Mouse (Mus musculus) ES-E14 (cell line): Measurements from ENCODE around the gene Fndc10. TPM values are rescaled to one million over a fixed set of nuclear protein-coding genes. Genes with fewer than 3 reads are reported as not detected.

Experiments
- DNase-seq: peaks from one replicate; pipeline ENCODE4 v3.0.0-alpha.2; 2013; ENCODE audit warnings: low read depth, low spot score
- H3K27ac ChIP-seq: 2 replicates; pipeline ENCODE4 v1.5.1; 2012; ENCODE audit warnings: low read depth, mild to moderate bottlenecking, low read length, moderate library complexity, mixed read lengths; ENCODE audit not compliant: poor library complexity, insufficient read depth, severe bottlenecking
- H3K36me3 ChIP-seq: 2 replicates; pipeline ENCODE4 v1.6.1; 2012; ENCODE audit warnings: mild to moderate bottlenecking, low read length, moderate library complexity, mixed read lengths; ENCODE audit not compliant: control insufficient read depth, poor library complexity, insufficient read depth, severe bottlenecking
- H3K4me1 ChIP-seq, 2 experiments: fragments of 150-350 bp in 1 of 2; sonication (generic) in 1 of 2; 2 replicates each; pipeline ENCODE4 v1.6.1; 2012; ENCODE audit warnings: low read length in 2 of 2, mild to moderate bottlenecking in 1 of 2, mixed read lengths in 1 of 2; ENCODE audit not compliant: control insufficient read depth in 2 of 2, insufficient read depth in 2 of 2, poor library complexity in 1 of 2
- H3K4me3 ChIP-seq, 2 experiments: fragments of 150-350 bp in 1 of 2; sonication (generic) in 1 of 2; 2 replicates each; pipeline ENCODE4 v1.5.1; 2012; ENCODE audit warnings: low read length in 2 of 2, low read depth in 1 of 2, mild to moderate bottlenecking in 1 of 2, mixed read lengths in 1 of 2; ENCODE audit not compliant: insufficient read depth in 1 of 2, poor library complexity in 1 of 2, severe bottlenecking in 1 of 2
- H3K9ac ChIP-seq: 2 replicates; pipeline ENCODE4 v1.6.1; 2012; ENCODE audit warnings: low read depth, mild to moderate bottlenecking, low read length, mixed read lengths; ENCODE audit not compliant: poor library complexity, insufficient read depth, severe bottlenecking
- H3K9me3 ChIP-seq: fragments of 150-350 bp; sonication (generic); 2 replicates; pipeline ENCODE4 v1.6.1; 2012; ENCODE audit warnings: low read depth, mild to moderate bottlenecking, low read length; ENCODE audit not compliant: control insufficient read depth, insufficient read depth
- CHD2 ChIP-seq: IDR thresholded peaks from 2 replicates; pipeline ENCODE4 v1.6.1; 2014; ENCODE audit warnings: mild to moderate bottlenecking, low read depth, low read length, inconsistent platforms
- HCFC1 ChIP-seq: IDR thresholded peaks from 2 replicates; pipeline ENCODE4 v1.6.1; 2012; ENCODE audit warnings: low read length, inconsistent platforms, borderline replicate concordance; ENCODE audit not compliant: insufficient read depth
- MAFK ChIP-seq: IDR thresholded peaks from 2 replicates; pipeline ENCODE4 v1.6.1; 2014; ENCODE audit warnings: mild to moderate bottlenecking, low read depth, low read length, inconsistent platforms; ENCODE audit not compliant: insufficient read depth
- ZC3H11A ChIP-seq: IDR thresholded peaks from 2 replicates; pipeline ENCODE4 v1.6.1; 2012; ENCODE audit warnings: low read depth, mild to moderate bottlenecking, inconsistent platforms, low read length, borderline replicate concordance
- ZNF384 ChIP-seq: IDR thresholded peaks from 2 replicates; pipeline ENCODE4 v1.6.1; 2012; ENCODE audit warnings: low read depth, low read length, inconsistent platforms
- in situ Hi-C, 2 experiments: fragments of 600-800 bp; cut with MboI; formaldehyde crosslinking; loops; one replicate each; pipeline ENCODE4 v1.15.1; 2025; ENCODE audit warnings: low sequenced_read_pairs in 2 of 2, inconsistent platforms in 1 of 2; ENCODE audit not compliant: unreplicated experiment in 2 of 2
- total RNA-seq: library from RNA; depleted of rRNA; stranded (reverse); fragments of 300-350 nt; gene quantifications from 2 replicates; pipeline ENCODE4 v1.2.3, GENCODE M21; 2012

Fndc10 gene
- total RNA-seq, 1 experiment = 10.0 TPM

DNA sequence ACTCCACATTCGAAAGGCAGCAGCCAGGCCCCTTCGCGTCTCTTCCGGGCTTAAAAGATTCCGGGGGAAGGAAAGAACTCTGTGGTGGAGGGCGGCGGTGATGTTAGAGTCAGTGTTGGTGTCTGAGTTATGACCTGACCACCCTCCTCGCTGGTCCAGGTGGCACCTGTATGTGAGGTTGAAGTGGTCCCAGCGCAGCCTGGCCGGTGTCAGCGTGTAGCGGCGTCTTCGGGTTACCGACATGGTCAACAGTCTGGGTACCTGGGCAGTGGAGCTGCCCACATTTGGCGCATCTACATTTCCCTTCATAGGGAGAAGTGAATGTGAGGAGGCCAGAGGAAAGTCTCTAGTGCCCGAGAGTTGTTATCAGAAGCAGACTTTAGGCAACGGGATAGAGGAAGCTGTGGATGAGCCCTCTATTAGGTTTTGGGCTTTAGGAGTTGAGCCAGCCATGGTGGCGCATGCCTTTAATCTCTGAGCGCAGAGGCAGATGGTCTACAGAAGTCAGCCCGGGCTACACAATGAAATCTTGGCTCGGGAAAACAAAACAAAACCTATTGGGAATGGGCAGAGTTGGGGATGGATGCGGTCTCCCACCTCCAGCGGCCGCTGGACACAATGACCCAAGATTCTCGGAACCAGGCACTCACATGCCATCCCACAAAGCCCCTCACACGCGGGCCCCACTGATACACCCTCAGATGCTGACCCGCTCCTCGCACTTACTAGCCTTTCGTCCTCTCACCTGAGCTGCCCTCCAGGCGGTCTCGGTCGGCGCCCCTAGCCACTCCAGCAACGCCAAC lies 41.7 kb upstream of the Fndc10 start:
- H3K4me3 ChIP-seq = peak overlapping the region; percentile 69 to 72
- H3K4me1 ChIP-seq = peaks cover 3 to 27% of the 10 kb centered on the region in 2 experiments; a peak in 3 of 4 replicates
- H3K36me3 ChIP-seq = peaks cover 45% of the 10 kb centered on the region
- peak overlapping the region; percentile 75 for H3K9ac ChIP-seq
- no peak overlapping the region for H3K27ac ChIP-seq
- in situ Hi-C loops = no loop called here
- TF ChIP-seq ZNF384 = no peak
- TF ChIP-seq MAFK = no peak
- TF ChIP-seq HCFC1 = no peak
- no peak for TF ChIP-seq ZC3H11A
- TF ChIP-seq CHD2 = no peak
- no peaks in the 10 kb centered on the region for H3K9me3 ChIP-seq
- no peak for DNase-seq

DNA sequence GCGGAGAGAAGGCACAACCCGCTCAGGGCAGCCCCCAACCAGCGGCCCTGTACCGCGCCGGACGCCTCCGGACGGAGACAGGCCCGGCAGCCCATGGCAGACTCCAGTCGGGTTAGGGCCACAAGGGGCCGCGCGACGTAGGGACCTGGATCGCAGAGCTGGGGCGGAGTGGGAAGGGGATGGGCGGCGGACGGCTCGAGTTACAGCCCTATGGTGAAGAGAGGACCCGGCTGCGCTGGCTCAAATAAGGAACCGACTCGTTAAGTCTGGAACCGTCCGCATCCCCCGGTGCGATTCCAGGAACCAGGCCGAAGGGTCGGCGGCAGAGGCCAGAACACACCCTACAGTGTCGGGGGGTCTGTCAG lies 41.1 kb upstream of the Fndc10 start, which contains the start of gene Mmp23:
Gene Mmp23 (minus strand): TSS at position 299 of the 365 bp plus-strand sequence.
- Histone ChIP-seq H3K27ac (no peak within 1 kb of the TSS), H3K4me3 (peak within 1 kb of the TSS; percentile 72), H3K36me3 (peaks cover 39% of the 10 kb centered on the region), H3K4me1 (peaks cover 3 to 27% of the 10 kb centered on the region in 2 experiments; a peak in 3 of 4 replicates), H3K9ac (peak within 1 kb of the TSS; percentile 75), H3K9me3 (no peaks in the 10 kb centered on the region)
- in situ Hi-C loops = no loop called here
- DNase-seq = no peak
- TF ChIP-seq HCFC1 (no peak), ZC3H11A (no peak), MAFK (no peak), ZNF384 (no peak), CHD2 (no peak)

DNA sequence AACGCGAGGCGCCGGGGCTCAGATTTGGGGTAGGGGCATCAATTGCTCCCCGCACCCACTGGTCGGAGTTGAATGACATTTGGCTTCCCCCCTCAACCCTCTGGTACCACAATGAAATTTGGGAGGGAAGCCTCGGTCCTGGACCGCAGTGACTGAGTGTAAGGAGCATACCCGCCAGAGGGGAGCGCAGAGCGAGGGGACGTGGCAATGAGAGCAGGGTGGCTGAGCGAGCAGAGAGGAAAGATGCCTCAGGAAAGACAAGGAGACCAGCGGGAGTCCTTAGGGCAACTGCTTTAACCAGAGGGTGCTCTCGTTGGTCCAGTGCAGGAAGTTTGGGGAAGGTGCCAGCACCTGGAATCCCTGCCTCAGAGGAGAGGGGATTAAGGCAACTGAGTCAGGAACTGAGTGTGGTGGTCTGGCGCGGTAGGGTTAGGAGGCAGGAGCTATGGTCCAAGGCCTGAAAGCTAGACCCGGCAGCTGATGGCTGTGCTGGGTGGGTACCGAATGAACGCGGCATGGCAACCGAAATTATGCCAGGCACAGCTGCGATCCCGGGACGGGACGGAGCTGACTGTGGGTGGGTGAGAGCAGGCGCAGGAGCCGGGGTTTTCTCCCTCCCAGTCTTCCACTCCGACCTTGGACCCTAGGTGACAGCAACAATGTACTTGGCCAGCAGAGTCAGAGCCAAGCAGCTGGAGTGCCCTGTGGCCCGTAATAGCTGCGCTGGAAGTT lies 40.5 kb upstream of the Fndc10 start:
- DNase-seq = no peak
- peak overlapping the region; percentile 69 to 72 for H3K4me3 ChIP-seq
- peaks cover 3 to 27% of the 10 kb centered on the region in 2 experiments; a peak in 3 of 4 replicates for H3K4me1 ChIP-seq
- peak overlapping the region; percentile 75 for H3K9ac ChIP-seq
- TF ChIP-seq MAFK (no peak), CHD2 (no peak), ZNF384 (no peak), HCFC1 (no peak), ZC3H11A (no peak)
- in situ Hi-C loops = no loop called here
- H3K9me3 ChIP-seq = no peaks in the 10 kb centered on the region
- no peak overlapping the region for H3K27ac ChIP-seq
- H3K36me3 ChIP-seq = peaks cover 38% of the 10 kb centered on the region

DNA sequence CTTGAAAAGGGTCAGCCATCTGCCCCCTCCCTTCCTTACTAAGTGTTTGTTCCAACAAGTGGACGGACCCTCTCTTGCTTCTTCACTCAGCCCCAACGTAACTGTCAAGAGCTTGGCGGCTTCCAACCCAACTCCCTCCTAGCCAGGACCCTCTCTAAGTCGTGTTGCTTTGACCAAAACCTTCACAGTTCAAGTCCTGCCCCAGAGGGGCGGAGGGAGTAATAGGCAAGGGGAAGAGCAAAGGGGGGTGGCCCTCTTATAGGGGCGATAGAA lies 40.0 kb upstream of the Fndc10 start:
- Histone ChIP-seq H3K4me3 (peak overlapping the region; percentile 72), H3K9me3 (no peaks in the 10 kb centered on the region), H3K36me3 (peaks cover 38% of the 10 kb centered on the region), H3K27ac (no peak overlapping the region), H3K4me1 (peaks cover 3 to 27% of the 10 kb centered on the region in 2 experiments; a peak in 3 of 4 replicates), H3K9ac (peak overlapping the region; percentile 75; the same call in 1 of the 2 replicates)
- no peak for TF ChIP-seq MAFK
- TF ChIP-seq ZC3H11A = no peak
- no peak for TF ChIP-seq CHD2
- TF ChIP-seq ZNF384 = no peak
- no peak for TF ChIP-seq HCFC1
- DNase-seq = no peak
- in situ Hi-C loops = no loop called here
